Mouse (Mus musculus): ENCODE measurements at regions not wholly inside any gene's neighbourhood (a gene's known extent, or its start where the extent isn't known, plus 50 kb on each side); places are given as distances from the start of the nearest gene placed in this dataset.

DNA sequence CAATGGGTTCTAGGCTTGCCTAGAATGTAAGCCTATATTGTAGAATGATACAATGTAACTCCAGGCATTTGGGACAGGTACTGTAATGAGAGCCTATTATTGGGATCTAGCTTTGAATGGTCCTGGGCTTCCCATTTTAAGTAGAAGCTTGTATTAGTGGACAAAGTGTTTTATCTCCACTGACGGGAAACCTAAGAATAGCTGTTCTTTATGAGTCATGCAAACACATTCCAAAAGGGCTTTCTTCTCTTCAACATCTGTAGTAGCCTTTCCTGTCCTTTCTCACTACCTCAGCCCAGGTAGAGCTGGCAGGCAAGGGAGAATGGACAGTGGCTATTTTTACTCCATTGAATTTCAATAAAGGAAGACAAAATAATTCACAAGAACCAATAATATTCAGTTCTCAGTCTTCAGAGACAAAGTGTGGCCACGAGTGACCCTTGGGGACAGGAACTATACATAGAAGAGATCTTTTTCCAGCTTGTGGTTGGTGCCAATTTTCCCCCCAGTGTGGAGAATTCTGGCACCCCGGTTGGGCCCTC lies 82.8 kb downstream of the Csl start:
- no peak for DNase-seq

DNA sequence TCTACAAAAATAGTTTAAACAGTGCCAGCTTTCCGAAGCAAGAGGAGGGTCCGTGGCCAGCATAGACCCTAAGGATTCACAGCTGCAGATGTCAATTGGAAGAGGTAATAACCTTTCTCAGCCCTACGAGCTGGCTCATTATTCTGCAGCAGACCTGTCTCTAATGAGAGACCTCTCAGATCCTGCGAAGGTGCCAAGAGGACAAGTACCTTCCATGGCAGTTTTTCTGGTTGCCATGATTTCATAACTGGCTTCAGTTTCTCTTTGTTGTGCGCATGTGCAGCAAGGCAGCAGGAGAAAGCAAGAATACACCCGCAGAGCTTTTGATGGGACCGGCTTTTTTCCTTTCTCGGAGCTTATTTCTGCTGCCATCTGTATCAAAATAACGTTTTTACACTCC lies 81.4 kb downstream of the Csl start:
- DNase-seq, result peak; percentile 49

DNA sequence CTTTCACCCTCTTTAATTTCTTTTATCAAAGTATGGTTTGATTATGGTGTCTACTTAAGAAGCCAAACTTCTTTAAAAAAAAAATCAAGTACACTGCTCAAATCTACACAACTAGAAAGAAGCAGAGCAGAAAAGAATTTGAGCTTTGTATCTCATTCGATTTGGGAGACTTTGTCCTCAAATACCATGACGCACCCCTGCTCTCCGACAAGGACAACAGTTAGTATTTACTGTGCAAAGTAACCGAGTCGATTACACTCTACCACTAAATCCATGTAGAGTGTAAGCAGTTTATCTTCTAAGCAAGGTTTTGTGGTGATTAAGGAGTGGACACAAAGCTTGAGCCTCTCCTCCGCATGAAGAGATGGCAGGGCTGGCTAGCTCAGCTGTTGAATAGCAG lies 79.6 kb downstream of the Csl start:
- no peak for DNase-seq

DNA sequence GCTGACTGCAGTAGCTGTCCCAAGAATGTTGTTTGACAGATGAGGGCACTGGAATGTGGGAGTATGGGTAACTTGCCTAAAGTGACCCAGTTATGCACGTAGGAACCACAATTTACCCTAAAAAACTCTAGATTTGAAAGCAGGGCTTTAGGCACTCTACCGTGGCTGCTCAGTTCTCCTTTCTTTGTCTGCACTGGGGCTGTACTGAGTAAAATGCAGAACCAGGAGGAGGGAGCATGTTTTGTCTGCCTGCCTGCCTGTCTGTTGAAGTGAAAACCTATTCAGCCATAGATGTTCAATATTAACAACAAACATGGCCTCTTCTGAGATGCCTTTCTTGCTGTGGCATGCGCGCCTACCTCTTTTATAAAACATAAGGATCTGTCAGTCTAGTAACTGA lies 77.5 kb downstream of the Csl start:
- no peak for DNase-seq

DNA sequence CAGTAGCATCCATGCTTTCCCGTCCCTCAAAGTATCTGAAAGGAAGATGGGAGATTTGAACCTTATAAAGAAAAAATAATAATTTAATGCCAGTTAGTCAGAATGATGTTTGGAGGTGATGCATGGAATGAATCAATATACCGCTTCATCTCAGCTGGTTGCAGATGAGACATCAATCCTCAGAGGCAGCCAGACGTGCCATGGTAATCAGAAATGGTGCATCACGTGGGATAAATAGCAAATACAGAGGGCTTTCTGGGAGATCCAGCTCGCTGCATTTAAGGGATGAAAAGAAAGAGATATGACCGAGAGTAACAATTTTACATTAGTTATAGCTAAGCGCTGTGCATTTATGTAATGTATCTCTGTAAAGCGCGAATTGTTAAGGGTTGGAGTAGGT lies 77.1 kb downstream of the Csl start:
- no peak for DNase-seq

DNA sequence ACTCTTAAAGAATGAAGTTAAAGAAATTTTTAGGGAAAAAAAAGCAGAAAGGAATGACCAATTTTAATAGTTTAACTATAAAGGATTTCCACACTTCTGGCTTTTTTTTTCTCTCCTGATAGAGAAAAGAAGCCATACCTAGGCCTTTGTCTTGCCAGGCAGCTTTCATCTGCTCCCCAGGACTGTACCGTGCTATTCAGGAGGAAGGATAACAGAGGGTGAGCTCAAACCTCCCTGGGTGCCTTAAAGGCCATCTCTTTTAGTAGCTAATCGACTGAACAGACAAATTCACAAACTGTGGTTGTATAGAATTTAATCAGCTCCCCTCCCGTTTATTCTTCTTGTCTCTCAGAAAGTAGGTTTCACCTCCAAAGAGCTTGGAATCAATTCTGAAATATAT lies 76.1 kb downstream of the Csl start:
- no peak for DNase-seq

DNA sequence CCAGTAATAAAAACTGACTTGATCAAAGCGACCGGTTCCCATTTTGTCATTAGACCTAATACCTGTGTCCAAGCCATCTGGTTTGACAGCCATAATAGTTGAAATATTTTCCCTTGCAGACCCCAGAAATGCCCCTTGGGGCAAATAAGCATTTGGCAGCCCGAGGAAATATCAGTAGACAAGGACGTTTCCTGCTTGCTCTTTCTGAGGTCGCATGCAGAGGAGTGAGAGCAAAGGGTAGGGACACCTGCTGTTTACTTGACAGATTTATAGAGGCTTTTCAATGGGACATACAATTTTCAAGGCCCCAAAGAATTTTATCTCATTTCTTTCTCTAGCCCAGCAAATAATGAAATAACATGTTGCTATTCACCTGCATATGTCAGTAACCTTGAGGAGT lies 73.5 kb downstream of the Csl start:
- DNase-seq, result no peak

DNA sequence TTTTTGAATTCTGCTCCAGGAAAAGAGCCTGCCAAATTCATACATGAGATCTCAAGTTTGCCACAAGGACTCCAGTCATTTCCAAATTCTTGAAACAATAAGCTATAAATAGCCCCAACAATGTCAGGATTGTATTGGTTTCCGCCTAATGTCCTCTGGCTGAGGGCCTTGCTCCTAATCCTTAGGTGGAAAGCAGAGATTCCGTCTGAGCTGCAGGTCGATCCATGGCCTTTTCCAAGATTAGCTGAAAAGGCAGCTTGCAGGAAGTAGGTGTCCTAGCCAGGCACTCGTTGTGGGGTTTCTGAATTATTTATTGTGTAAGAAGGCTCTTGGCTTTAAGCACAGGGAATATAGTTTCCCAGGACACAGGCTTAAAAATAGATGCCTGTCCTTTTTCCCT lies 72.4 kb downstream of the Csl start:
- DNase-seq, result no peak

DNA sequence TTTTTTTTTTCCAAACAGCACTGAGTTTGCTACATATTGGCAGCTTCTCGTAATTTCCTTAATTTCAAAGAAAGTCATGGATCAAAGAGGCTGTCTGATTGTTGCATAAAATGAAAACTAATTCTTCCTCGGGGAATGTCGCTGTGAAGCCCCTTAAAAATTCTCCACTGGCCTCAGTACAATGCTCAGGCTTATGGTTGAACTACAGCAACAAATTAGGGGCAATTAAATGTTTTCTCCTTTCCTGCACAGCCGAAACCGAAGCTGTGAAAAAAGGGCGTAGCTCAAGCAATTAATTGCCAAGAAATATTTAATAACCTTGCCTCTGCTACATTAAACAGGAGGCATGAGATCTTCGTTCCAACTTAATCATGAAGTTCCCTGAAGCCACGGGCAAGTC lies 61.8 kb downstream of the Csl start:
- DNase-seq, result no peak

DNA sequence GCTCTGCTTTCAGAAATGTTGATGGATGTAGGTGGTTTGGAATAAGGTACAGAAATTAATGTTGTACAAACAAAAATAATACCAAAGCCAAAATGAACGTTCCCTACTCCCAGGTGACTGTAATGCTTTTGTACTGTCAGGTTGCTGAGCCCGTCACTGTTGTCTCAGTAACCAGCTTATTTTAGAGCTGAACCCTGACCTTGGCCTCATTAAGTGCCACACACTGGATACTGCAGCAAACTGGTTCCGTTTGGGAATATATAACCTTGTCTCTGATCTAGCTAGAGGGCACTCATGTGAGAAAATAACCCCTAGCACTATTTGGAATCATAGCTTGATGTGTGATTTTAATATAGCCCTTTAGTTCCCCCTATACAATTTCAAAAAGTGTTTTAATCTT lies 60.0 kb downstream of the Csl start:
- no peak for DNase-seq

DNA sequence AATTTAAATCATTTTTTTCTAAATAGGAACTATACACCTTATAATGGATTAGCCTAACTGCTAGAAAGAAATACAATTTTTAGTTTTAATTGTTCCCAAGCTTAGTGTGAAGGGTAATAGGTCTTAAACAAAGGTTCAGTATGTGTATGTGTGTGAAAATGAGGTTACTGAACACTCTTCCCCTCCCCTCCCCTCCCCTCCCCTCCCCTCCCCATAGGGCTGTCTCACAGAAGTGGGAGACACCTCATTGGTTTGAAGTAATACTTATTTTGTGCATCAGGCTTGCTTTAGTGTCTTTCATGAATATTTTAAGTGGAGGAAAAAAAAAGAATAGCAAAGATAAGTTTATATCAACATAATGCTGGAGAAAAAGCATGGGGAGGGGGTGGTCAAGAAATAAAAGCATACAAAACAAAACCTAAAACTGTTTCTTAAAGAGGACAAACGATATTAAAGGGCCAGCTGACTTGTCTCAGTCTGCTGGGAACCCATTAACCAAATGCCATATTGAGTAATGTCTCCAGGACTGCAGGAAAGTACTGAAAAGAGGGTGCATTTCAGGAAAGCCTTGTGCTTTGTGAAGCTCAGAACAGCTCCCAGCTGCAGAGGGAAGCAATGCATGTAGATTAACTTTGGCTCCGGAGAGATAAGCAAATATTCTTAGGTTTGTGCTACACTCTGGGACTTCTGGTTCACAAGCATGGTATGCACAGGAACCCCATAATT lies 59.2 kb downstream of the Csl start:
- no peak for DNase-seq
